Mouse (Mus musculus): ENCODE data around the gene Gm6502. TPM values are rescaled to one million over a fixed set of nuclear protein-coding genes. Genes with fewer than 3 reads are reported as not detected.
"Not testable (repeated sequence)": the region's sequence is repeated elsewhere in the genome, so short reads cannot be mapped to it uniquely, and the experiment has no call there.

Gm6502 gene
- total RNA-seq (2021) = not detected
- long read RNA-seq, experiment 1 = 0 reads
- long read RNA-seq, experiment 2 = 0 reads

GRCm38 (mm10) chr5:94314135-94314534 lies at the start of gene Gm6502:
Gene Gm6502, plus strand, starts transcription at chr5:94314435.
- DNase-seq (ENCODE audit: low spot score in 2 of 2) = not testable (repeated sequence)

GRCm38 (mm10) chr5:94306696-94307095 lies 7.5 kb upstream of the Gm6502 start, which contains the start of gene A430089I19Rik:
Gene A430089I19Rik, minus strand, starts transcription at chr5:94306796.
- DNase-seq (ENCODE audit: low spot score in 2 of 2) = not testable (repeated sequence)

GRCm38 (mm10) chr5:94339449-94339848 lies 25.2 kb downstream of the Gm6502 start, which contains the start of gene AA792892:
Gene AA792892, plus strand, starts transcription at chr5:94339749.
- not testable (repeated sequence) for DNase-seq (ENCODE audit: low spot score in 2 of 2)

Other genes with a start within 250 kb of the Gm6502 start
- not detected for gene BC061212, start 243.9 kb upstream of the Gm6502 start, total RNA-seq (2021)
- gene Gm6351, start 238.1 kb upstream of the Gm6502 start, total RNA-seq (2021) = not detected
- gene Gm3106, start 96.4 kb upstream of the Gm6502 start, total RNA-seq (2021) = not detected
- not detected for gene A430089I19Rik, start 7.6 kb upstream of the Gm6502 start, total RNA-seq (2021)
- gene AA792892, start 25.3 kb downstream of the Gm6502 start, total RNA-seq (2021) = not detected
- not detected for gene Gm7682, start 131.3 kb downstream of the Gm6502 start, total RNA-seq (2021)
- not detected for gene Gm3139, start 211.9 kb downstream of the Gm6502 start, total RNA-seq (2021)